Mouse (Mus musculus): ENCODE data around the gene Eif3d.

- no peak for TF ChIP-seq CTCF (IDR thresholded peaks at IDR 0.05; ENCODE audit: low read depth, low read length)
- no peak for TF ChIP-seq TAL1 (conservative IDR thresholded peaks at IDR 0.05; ENCODE audit: low read depth, low read length)
These were observed 17.9 kb upstream of the Eif3d start for GRCm38 (mm10) chr15:77988541-77988940.
